9 mouse cellular contexts compared by ENCODE assay signal in the genomic region with DNA sequence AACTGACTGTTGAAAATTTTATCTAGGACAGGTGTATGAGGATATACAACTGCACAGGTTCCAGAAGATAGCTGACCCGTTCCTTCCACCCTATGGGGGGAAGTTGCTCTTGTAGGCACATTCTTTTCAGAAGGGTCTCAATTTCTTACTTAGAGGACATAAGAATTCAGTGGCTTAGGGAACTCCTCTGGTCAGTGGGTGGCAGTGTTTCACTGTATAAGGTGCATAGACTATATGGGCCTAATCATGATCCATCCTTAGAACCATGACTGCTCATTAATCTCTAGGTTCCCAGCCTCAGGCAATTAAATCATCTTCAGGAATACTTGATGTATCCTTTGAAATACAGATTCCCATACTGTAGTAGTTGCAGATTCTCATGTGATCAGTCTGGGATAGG. TPM values are rescaled to one million over a fixed set of nuclear protein-coding genes. Genes with fewer than 3 reads are reported as not detected.
DNase-seq lines count a peak whose midpoint lies in the region; ATAC-seq and TF ChIP-seq lines count a peak whose summit lies in the region.
"Had no signal": no experiment of that assay in that cellular context is flagged by ENCODE, and none has a peak within 500 bp of the region (broad histone marks: within the 10 kb centered on the region; RNA-seq: fewer than 3 reads in every experiment).

No protein-coding gene starts in this region.

- DNase-seq in adrenal gland, postnatal 10 days = peak; percentile 33
- no peak for DNase-seq in adrenal gland, postnatal 4 days (ENCODE audit: low spot score in 2 of 2)
- DNase-seq in lung, embryonic 14.5 days = peak; percentile 64
- DNase-seq in lung, adult 2 months = no peak
- peak; percentile 41 for DNase-seq in brain, embryonic 14.5 days (ENCODE audit: low read depth)
- DNase-seq in gastrocnemius, postnatal 36 days = no peak

- TF ChIP-seq CTCF in lung, embryonic 14.5 days (IDR thresholded peaks at IDR 0.05; ENCODE audit: low read depth) = peak; percentile 41; the same call in 1 of the 2 replicates
- no peak for TF ChIP-seq CTCF in lung, adult 2 months (IDR thresholded peaks at IDR 0.05; ENCODE audit: insufficient read depth, low read length)
- no peak; the same call in 1 of the 2 replicates for TF ChIP-seq CTCF in brain, embryonic 14.5 days (IDR thresholded peaks at IDR 0.05; ENCODE audit: borderline replicate concordance, extremely low read depth, insufficient read depth, insufficient read length)

- no peak overlapping the region for H3K4me2 ChIP-seq in lung, embryonic 14.5 days
- H3K4me2 ChIP-seq in kidney, embryonic 14.5 days (replicated peaks; ENCODE audit: low read depth, low read length) = no peak overlapping the region
- H3K4me2 ChIP-seq: liver, embryonic 15.5 days had no signal

- no peak overlapping the region for H3K9ac ChIP-seq in lung, embryonic 14.5 days
- no peak overlapping the region for H3K9ac ChIP-seq in kidney, embryonic 14.5 days (ENCODE audit: low read depth, low read length)
- H3K9ac ChIP-seq: liver, embryonic 15.5 days had no signal

- no peaks in the 10 kb centered on the region for H3K4me1 ChIP-seq in lung, embryonic 14.5 days (ENCODE audit: insufficient read depth)
- H3K4me1 ChIP-seq in lung, adult 2 months (ENCODE audit: control insufficient read depth, insufficient read depth, low read length) = no peaks in the 10 kb centered on the region
- no peaks in the 10 kb centered on the region for H3K4me1 ChIP-seq in kidney, embryonic 14.5 days (ENCODE audit: control insufficient read depth, insufficient read depth, low read length)
- H3K4me1 ChIP-seq: liver, embryonic 15.5 days had no signal

- H3K9me3 ChIP-seq in lung, embryonic 14.5 days (ENCODE audit: low read depth, low read length) = no peaks in the 10 kb centered on the region
- H3K9me3 ChIP-seq in kidney, embryonic 14.5 days (ENCODE audit: control insufficient read depth, low read length) = no peaks in the 10 kb centered on the region
- H3K9me3 ChIP-seq: liver, embryonic 15.5 days had no signal

- H3K27ac ChIP-seq in lung, embryonic 14.5 days (ENCODE audit: low read depth) = no peak overlapping the region
- H3K27ac ChIP-seq in kidney, embryonic 14.5 days (ENCODE audit: low read depth, low read length) = no peak overlapping the region
- H3K27ac ChIP-seq: liver, embryonic 15.5 days had no signal

- intact Hi-C loops in gastrocnemius, postnatal 36 days (cut with DNase I) = no loop called here

- no peaks in the 10 kb centered on the region for H3K36me3 ChIP-seq in lung, embryonic 14.5 days (ENCODE audit: insufficient read depth)
- H3K36me3 ChIP-seq in kidney, embryonic 14.5 days (ENCODE audit: control insufficient read depth, insufficient read depth, low read length) = no peaks in the 10 kb centered on the region
- H3K36me3 ChIP-seq: liver, embryonic 15.5 days had no signal

- H3K4me3 ChIP-seq in lung, embryonic 14.5 days (ENCODE audit: low read depth, low read length) = no peak overlapping the region
- H3K4me3 ChIP-seq in lung, adult 2 months (replicated peaks; ENCODE audit: extremely low read depth, low read depth, low read length) = no peak overlapping the region
- no peak overlapping the region for H3K4me3 ChIP-seq in kidney, embryonic 14.5 days (ENCODE audit: low read length)
- H3K4me3 ChIP-seq: liver, embryonic 15.5 days had no signal

- ATAC-seq in lung, embryonic 14.5 days (ENCODE audit: insufficient read depth) = peak; percentile 69
- ATAC-seq in kidney, embryonic 14.5 days (ENCODE audit: low FRiP score, low TSS enrichment) = peak; percentile 43; the same call in 1 of the 2 replicates
- ATAC-seq in megakaryocyte progenitor cell, adult 5-6 weeks (replicated peaks; ENCODE audit: poor library complexity) = peak; percentile 95

- no peak for TF ChIP-seq POLR2A in lung, adult 2 months (IDR thresholded peaks at IDR 0.05; ENCODE audit: borderline replicate concordance, extremely low read depth, low read depth, low read length)
- no peak for TF ChIP-seq POLR2A in brain, embryonic 14.5 days (IDR thresholded peaks at IDR 0.05; ENCODE audit: borderline replicate concordance, extremely low read depth, insufficient read depth, insufficient read length, poor library complexity, severe bottlenecking)

- H3K27me3 ChIP-seq in lung, embryonic 14.5 days (ENCODE audit: insufficient read depth, low read length) = no peaks in the 10 kb centered on the region
- H3K27me3 ChIP-seq in kidney, embryonic 14.5 days (ENCODE audit: control insufficient read depth, insufficient read depth, low read length) = no peaks in the 10 kb centered on the region
- H3K27me3 ChIP-seq: liver, embryonic 15.5 days had no signal

- 71% methylated on average over 1 of the region's 1 CpGs for WGBS in lung, embryonic 14.5 days
- 47% methylated on average over 1 of the region's 1 CpGs for WGBS in lung, adult 2 months
- 63% methylated on average over 1 of the region's 1 CpGs for WGBS in kidney, embryonic 14.5 days

RNA-seq across cellular contexts. Expression of gene Rgs1, which starts 5.5 kb away (rescaled TPM):
- total RNA-seq in adrenal gland, postnatal 10 days (2021) = 1 to 10 TPM; 1.2 to 1.5 TPM
- total RNA-seq in adrenal gland, postnatal 4 days (2021) = 1 to 10 TPM; 1.6 to 2.0 TPM
- 0.13 and 0.28 TPM in 2 replicates for polyA plus RNA-seq in lung, embryonic 14.5 days (2014; fragmentation: Nextera tagmentation; extraction: Ambion mirVana)
- 0.09 and 0.40 TPM in 2 replicates for polyA plus RNA-seq in lung, adult 2 months (2012; rRNA removed)
- not detected in 2 replicates for polyA plus RNA-seq in brain, embryonic 14.5 days (2012; rRNA removed)
- not detected in 2 replicates for polyA plus RNA-seq in kidney, embryonic 14.5 days (2014; fragmentation: Nextera tagmentation; extraction: Ambion mirVana)
- 17.1 and 27.9 TPM in 2 replicates for total RNA-seq in megakaryocyte progenitor cell, adult 5-6 weeks (2015)
- 41.7 and 52.1 TPM in 2 replicates for total RNA-seq in megakaryocyte progenitor cell, adult 5-6 weeks (2017)
- total RNA-seq in gastrocnemius, postnatal 36 days (2021) = not detected

Comparison
In these comparisons a context has a peak if more than half of its experiments do, and no peak if none do; other contexts are left out.
1. DNase-seq: peak in adrenal gland, postnatal 10 days (single experiment), lung, embryonic 14.5 days (single experiment) and brain, embryonic 14.5 days (single experiment); none in adrenal gland, postnatal 4 days (0 of 2), lung, adult 2 months (single experiment) and gastrocnemius, postnatal 36 days (0 of 2).
2. ATAC-seq: peak in every context shown above with its lines; median percentile 95 in megakaryocyte progenitor cell, adult 5-6 weeks; 69 in lung, embryonic 14.5 days; 43 in kidney, embryonic 14.5 days.
3. RNA of gene Rgs1, which starts 5.5 kb away (total RNA-seq): 17.1 to 52.1 TPM in megakaryocyte progenitor cell, adult 5-6 weeks; 1.6 to 2.0 TPM in adrenal gland, postnatal 4 days, 1.2 to 1.5 TPM in adrenal gland, postnatal 10 days and not detected in gastrocnemius, postnatal 36 days; every median in the first group is over 4 times any median in the second.